Mouse (Mus musculus) heart, adult 10 weeks (tissue): ENCODE data around the gene Lsmem1. TPM values are rescaled to one million over a fixed set of nuclear protein-coding genes. Genes with fewer than 3 reads are reported as not detected.

Experiments
- polyA plus RNA-seq: library from polyadenylated mRNA; stranded (reverse); fragments of 350-450 nt; fragmentation: Illumina TruSeq; extraction: RNeasy Lipid Tissue Mini Kit (QIAGEN cat#74804); gene quantifications from one replicate; pipeline ENCODE4 v1.2.3, GENCODE M21; 2014; ENCODE audit warnings: low read depth, low replicate concordance

Lsmem1 gene
- polyA plus RNA-seq = 45.9 TPM

GRCm38 (mm10) chr12:40199302-40199701, at the start of gene Lsmem1:
Gene Lsmem1 (minus strand): TSS chr12:40199490.

GRCm38 (mm10) chr12:40248454-40249180, 49.3 kb upstream of the Lsmem1 start, which contains the start of gene Ifrd1:
Gene Ifrd1 (minus strand): TSS chr12:40248504.

GRCm38 (mm10) chr12:40133573-40134271, 65.6 kb downstream of the Lsmem1 start, which contains the start of gene Scin:
Gene Scin (minus strand): TSS chr12:40134228.

Other genes starting within 250 kb of the Lsmem1 start
- 32.1 TPM for gene Arl4a, start 161.5 kb downstream of the Lsmem1 start, polyA plus RNA-seq
- 2.2 TPM for gene Scin, start 65.3 kb downstream of the Lsmem1 start, polyA plus RNA-seq
- gene Ifrd1, start 49.0 kb upstream of the Lsmem1 start, polyA plus RNA-seq = 89.1 TPM
- gene Zfp277, start 246.4 kb upstream of the Lsmem1 start, polyA plus RNA-seq = 15.0 TPM
- 5.7 TPM for gene Dock4, start 246.5 kb upstream of the Lsmem1 start, polyA plus RNA-seq